Mouse (Mus musculus) cerebellum, postnatal 4 days (tissue): ENCODE data around the gene Slc11a2.

Experiments used
- DNase-seq, 2 experiments: peaks; one replicate each; pipeline ENCODE4 v3.0.0; 2022; ENCODE audit warnings: low spot score in 2 of 2, mixed read lengths in 1 of 2

Gene Slc11a2

DNA sequence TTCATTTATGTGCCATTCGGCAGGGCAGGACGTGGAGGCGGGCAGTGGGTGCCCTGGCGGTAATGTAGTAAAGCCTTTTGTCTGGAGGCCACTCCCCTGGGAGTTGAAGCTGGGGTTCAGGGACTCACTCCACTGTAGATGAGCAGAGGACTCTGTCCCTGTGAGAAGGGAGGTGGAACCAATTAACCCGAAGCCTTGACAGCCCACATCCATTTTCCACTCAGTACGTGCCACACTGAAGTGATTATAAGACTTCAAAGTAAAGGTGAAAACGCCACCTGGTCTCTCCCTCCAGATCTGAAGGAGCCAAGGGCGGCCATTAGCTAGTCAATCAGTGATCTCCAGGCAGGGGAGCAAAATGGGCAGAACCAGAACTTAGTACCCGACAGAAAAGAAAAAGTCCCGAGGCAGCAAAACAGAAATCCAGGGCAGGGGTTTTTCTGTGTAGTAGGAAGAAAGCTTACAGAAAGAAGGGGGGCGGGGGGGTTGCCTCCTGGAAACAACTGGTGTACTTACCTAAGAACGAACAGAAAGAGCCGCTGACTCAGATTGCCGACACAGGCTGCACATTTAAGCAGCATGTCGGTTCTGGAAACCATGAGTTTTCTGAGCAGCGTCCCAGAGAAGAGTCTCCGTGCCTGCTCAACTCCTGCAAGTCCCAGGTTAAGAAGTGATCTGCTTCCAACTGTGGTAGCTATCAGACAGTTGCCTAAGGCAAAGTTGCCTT is at the start of gene Slc11a2:
Gene Slc11a2, minus strand, starts transcription at position 677 of the 727 bp plus-strand sequence.
- no peak for DNase-seq

DNA sequence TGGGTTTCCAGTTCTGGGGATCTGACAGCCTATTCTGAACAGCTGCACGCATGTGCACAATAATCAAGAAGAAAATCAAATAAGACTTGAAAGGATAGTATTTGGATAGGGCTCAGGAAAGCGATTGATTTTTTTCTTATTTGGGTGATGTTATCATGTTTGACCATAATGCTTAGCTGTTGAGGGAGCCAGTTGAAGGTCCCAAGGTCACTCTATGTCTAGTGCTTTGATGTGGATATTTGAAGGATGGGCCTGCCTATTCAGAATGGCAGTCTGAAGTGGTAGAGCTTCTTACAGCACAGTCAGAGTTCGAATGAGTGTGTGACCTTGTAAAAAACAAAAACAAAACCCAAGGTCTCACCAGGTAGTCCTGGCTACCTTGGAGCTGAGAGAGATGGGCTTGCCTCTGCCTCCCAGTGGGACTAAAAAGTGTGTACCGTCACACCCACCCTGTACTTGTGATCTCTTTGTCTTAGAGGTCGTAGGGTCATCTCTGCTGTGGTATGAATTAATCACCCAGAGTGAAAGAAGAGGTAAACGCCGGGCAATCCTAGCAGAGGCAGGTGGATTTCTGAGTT is 49.1 kb upstream of the Slc11a2 start:
- no peak for DNase-seq

GRCm38 (mm10) chr15:100470037-100470436 is 45.2 kb upstream of the Slc11a2 start:
- DNase-seq: no peak

GRCm38 (mm10) chr15:100469189-100469545 is 44.3 kb upstream of the Slc11a2 start:
- DNase-seq: no peak

GRCm38 (mm10) chr15:100468295-100469188 is 43.7 kb upstream of the Slc11a2 start, which contains the start of gene Letmd1:
Letmd1 (plus strand) TSS chr15:100469023.
- DNase-seq: peak; percentile 82 to 89

DNA sequence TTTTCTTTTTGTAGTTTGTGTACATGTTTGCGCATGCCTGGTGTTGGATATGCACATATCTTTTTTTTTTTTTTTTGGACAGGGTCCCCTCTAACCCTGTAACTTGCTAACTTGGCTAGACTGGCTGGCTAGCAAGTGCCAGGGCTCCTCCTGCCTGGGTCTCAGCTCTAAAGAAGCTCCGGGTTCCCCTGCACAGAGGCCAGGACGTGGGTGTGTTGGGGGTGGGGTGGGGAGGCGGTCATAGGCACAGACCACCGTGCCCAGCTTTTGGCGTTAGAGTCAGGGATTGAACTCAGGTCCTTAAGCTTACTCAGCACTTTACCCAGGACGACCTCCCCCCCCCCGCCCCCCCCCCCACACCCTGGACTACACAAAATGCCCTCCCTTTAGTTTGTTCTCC is 42.9 kb upstream of the Slc11a2 start:
- DNase-seq: no peak

DNA sequence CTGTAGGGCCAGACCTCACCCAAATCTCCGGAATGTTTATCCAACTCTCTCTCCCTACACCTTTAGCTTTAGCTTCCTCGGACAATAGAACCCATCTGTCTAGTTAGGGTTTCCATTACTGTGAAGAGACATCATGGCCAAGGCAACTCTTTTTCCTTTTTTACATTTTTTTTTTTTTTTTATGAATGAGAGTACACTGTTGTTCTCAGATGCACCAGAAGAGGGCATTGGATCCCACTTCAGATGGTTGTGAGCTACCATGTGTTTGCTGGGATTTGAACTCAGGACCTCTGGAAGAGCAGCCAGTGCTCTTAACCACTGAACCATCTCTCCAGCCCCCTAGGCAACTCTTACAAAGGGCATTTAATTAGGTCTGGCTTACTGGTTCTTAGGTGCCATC is 40.6 kb upstream of the Slc11a2 start:
- no peak for DNase-seq

DNA sequence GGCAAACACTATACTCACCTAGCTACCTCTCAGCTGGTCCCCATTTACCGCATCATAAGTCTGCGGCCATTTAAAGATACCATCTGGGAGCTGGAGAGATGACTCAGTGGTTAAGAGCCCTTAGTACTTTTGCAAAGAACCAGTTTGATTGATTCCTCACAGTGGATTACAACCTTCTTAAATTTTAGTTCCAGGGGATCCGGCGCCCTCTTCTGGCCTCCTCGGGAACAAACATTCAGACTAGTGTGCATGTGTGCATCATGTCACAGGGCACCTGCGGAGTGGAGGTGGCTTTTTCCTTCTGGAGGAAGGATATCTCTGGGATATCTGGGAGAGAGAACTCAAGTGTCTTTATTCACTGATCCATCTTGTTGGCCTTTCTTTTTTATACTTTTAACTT is 38.8 kb upstream of the Slc11a2 start:
- DNase-seq: peak; percentile 59 to 77

- no peak for DNase-seq
Measured at GRCm38 (mm10) chr15:100462086-100462485, 37.2 kb upstream of the Slc11a2 start.

DNA sequence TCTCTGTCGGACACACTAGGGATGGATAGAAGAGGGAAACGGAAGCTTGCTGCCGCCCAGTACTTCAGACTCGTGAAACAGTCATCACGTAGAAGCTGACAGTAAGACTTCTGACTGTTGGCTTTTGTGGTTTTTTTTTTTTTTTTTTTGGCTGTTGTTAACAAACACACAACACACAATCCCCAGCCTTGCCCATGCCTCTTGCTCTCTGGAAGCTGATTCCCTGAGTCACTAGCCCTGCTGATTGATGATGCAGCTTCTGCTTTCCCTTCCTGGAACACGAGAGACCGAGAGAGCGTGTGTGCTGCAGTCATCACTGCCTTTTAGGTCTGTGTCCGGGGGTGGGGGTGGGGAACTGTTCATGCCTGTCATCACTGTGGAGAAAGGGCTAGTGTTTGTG is 36.8 kb upstream of the Slc11a2 start:
- no peak for DNase-seq

GRCm38 (mm10) chr15:100460942-100461341 is 36.1 kb upstream of the Slc11a2 start:
- no peak for DNase-seq

DNA sequence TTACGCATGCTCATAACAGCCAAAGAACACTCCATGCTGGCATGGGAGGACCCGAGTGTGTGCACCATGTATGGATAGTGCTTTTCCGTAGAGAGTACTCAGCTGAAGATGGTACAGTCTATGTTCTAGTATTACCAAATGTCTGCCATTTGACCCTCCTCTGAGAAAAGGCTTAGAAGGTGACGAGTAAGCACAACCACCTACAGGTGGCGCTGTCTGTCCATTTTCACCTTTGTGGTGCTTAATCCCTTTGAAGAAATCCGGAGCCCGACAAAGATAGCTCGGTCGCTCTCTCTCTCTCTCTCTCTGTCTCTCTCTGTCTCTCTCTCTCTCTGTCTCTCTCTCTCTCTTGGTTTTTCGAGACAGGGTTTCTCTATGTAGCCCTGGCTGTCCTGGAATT is 33.2 kb upstream of the Slc11a2 start:
- peak in 1 of 2 experiments; percentile 52 for DNase-seq

DNA sequence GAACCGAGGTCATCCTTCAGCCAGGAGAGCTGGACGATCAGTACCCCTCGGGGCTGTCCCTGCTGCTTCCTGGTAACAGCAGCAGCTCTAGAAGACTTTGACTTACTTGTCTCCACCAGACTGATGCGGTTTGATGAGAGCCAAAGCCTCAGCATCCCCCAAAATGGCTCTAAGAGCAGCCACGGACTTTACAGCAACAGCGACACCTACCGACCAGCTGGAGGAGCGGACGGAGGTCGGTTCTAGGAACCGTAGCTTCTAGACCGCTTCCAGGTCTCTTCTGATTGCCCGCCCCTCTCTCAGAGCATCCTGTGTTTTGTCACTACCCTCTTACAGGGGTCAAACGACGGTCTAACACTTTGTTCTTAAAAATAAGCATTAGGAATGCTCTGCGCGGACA is 32.5 kb upstream of the Slc11a2 start:
- DNase-seq: peak; percentile 55 to 76

DNA sequence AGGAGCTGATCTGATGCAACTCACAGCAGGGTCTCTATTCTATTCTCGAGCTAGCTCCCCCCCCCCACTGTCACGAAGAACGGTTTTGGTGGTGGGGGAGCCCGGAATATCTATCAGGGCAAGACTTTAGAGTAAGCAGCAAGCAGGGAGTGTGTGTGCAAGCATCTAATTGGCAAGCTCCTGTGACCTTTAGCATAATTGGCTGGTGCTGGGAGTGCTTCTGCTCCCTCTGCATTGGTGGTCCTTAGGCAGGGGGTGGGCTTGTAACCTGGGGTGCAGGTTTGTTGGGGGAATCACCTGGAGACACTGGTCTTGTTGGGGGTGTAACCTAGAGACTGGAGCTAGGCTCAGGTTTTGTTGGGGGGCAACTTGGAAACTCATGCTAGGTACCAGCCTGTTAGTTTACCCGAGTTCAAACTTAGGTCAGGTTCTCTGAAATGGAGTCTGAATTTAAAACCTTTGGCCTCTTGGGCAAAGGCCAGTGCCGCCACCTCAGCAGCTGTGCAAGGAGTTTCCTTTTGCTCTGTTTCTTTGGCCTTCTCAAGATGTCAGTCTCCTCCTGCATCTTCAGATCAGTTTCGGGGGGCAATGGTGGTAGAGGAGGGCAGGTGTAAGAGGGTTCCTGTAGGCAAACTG is 31.6 kb upstream of the Slc11a2 start:
- DNase-seq: no peak

DNA sequence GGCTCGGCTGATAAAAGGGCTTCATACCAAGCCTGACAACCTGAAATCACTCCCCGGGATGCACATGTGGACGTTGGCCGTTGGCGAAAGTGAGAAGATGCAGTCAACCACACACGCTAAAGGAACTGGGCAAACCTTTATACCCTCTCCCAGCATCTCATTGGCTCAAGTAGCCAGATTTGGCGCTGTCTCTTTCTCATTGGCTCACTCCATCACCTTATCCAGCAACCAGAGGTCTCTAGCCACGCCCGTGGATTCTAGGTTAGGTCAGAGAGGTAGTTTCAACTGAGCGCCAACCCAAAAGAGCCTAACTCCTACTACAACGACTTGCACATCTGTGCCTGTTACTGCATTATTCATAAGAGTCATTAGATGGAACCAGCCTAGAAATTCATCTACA is 27.6 kb upstream of the Slc11a2 start:
- DNase-seq: no peak

DNA sequence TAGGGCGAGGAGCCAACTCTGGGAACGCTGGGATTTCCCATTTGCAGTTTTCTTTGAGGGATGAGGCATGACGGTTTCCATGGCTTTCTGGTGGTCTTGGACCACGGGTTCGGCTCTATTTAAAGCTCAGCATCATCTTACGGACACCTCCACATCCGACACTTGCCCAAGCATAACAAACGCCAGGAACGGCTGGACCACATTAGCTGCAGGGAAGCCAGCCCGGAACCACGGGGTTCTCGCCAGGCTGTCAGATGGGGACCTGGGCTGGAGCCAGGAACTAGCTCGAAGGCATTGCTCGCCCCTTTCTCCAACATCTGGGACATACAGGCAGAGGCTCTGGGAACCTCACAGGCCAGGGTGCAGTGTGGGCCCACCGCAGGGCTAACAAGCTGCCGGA is 26.4 kb upstream of the Slc11a2 start:
- peak; percentile 37 to 69 for DNase-seq

GRCm38 (mm10) chr15:100449495-100449894 is 24.6 kb upstream of the Slc11a2 start:
- DNase-seq: no peak

DNA sequence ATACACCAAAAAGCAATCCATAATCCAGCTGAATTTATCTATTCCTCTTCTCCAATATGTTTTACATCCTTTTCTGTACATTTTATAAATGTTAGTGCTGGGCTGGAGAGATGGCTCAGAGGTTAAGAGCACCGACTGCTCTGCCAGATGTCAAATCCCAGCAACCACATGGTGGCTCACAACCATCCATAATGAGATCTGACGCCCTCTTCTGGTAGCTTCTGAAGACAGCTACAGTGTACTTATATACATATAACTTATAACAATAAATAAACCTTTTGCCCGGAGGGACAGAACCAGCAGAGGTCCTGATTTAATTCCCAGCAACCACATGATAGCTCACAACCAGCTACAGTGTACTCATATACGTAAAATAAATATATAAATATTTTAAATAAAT is 23.7 kb upstream of the Slc11a2 start:
- no peak for DNase-seq

DNA sequence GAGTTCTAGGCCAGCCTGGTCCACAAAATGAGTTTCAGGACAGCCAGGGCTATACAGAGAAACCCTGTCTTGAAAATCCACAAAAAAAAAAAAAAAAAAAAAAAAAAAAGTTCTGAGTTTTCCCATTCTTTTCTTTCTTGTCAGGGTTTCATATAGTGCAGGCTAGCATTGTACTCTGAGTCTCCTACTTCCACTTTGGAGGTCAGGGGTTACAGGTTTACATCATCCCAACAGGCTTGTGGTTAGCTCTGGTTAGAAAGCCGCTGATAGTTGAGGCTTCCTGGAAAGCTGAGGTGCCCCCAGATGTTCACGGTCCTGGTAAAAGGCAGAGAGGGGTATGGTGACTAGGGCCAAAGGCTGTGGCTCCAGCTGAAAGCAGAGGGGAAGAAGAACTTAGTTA is 22.0 kb upstream of the Slc11a2 start:
- DNase-seq: no peak

- peak; percentile 58 to 74 for DNase-seq
Measured at GRCm38 (mm10) chr15:100443126-100443922, 18.5 kb upstream of the Slc11a2 start.

DNA sequence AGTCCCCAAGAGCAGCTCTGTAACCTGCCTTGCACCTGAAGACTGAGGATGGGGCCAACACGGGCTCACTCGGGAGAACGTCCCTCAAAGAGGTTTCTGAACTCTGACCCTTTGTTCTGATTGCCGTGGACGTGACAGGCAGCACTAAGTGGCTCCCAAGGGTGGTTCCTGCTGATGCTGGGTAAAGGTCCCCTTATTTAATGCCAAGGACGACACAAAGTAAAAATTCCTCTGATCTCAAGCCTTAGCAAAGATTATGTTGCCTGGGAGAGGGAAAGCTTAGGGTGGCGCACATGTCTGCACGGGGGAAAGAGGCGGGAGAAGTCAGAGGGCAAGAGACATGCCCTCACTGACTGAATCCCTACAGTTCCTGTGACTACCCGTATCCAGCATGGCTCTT is 11.6 kb upstream of the Slc11a2 start:
- DNase-seq: no peak
